Mouse (Mus musculus) C2C12 (cell line): ENCODE results near the gene Slc39a11. TPM values are rescaled to one million over a fixed set of nuclear protein-coding genes. Genes with fewer than 3 reads are reported as not detected.

Source experiments
- H3K27me3 ChIP-seq: one replicate; pipeline ENCODE4 v1.6.1; 2011; ENCODE audit not compliant: control insufficient read depth, insufficient read depth, insufficient read length
- H3K36me3 ChIP-seq: one replicate; pipeline ENCODE4 v1.6.1; 2011; ENCODE audit not compliant: control insufficient read depth, insufficient read depth
- H3K4me3 ChIP-seq: one replicate; pipeline ENCODE4 v1.5.1; 2011; ENCODE audit warnings: mild to moderate bottlenecking, control low read depth; ENCODE audit not compliant: poor library complexity, insufficient read depth, severe bottlenecking
- H3K79me2 ChIP-seq: one replicate; pipeline ENCODE4 v1.6.1; 2011; ENCODE audit not compliant: control insufficient read depth, insufficient read depth
- H3K79me3 ChIP-seq: one replicate; pipeline ENCODE4 v1.6.1; 2011; ENCODE audit warnings: low read depth, control low read depth
- H3ac ChIP-seq: one replicate; pipeline ENCODE3; 2011; ENCODE audit warnings: low read depth; ENCODE audit not compliant: control insufficient read depth, insufficient read length
- CEBPB ChIP-seq: IDR thresholded peaks from one replicate; pipeline ENCODE4 v1.6.1; 2011; ENCODE audit warnings: low read depth, mild to moderate bottlenecking, control low read depth, moderate library complexity
- CTCF ChIP-seq: IDR thresholded peaks from one replicate; pipeline ENCODE4 v1.5.1; 2011; ENCODE audit not compliant: control insufficient read depth, insufficient read depth, insufficient read length
- FOSL1 ChIP-seq: IDR thresholded peaks from one replicate; pipeline ENCODE4 v1.8.0; 2011; ENCODE audit warnings: mild to moderate bottlenecking, low read length; ENCODE audit not compliant: poor library complexity, insufficient read depth, severe bottlenecking
- MAX ChIP-seq: IDR thresholded peaks from one replicate; pipeline ENCODE4 v1.6.1; 2011; ENCODE audit warnings: mild to moderate bottlenecking, control low read depth
- MYOD1 ChIP-seq: IDR thresholded peaks from one replicate; pipeline ENCODE4 v1.6.1; 2011; ENCODE audit warnings: low read depth; ENCODE audit not compliant: control insufficient read depth, insufficient read length
- MYOG ChIP-seq: IDR thresholded peaks from one replicate; pipeline ENCODE4 v1.6.1; 2011; ENCODE audit not compliant: control insufficient read depth, insufficient read length; ENCODE audit errors: extremely low read depth
- USF1 ChIP-seq: IDR thresholded peaks from one replicate; pipeline ENCODE4 v1.6.1; 2011; ENCODE audit warnings: low read depth, mild to moderate bottlenecking, control low read depth, moderate library complexity
- polyA plus RNA-seq: library from polyadenylated mRNA; unstranded; fragments of >200 nt; fragmentation: generic; extraction: Trizol; gene quantifications from one replicate; pipeline ENCODE4 v1.2.1, GENCODE M21; 2012; ENCODE audit warnings: missing spikeins

Slc39a11 gene
- polyA plus RNA-seq, 1 experiment, result 10.0 TPM

- H3K4me3 ChIP-seq, result no peak overlapping the region
- H3ac ChIP-seq, result no peak overlapping the region
- H3K79me2 ChIP-seq, result no peaks in the 10 kb centered on the region
- H3K27me3 ChIP-seq, result no peaks in the 10 kb centered on the region
- H3K36me3 ChIP-seq, result no peaks in the 10 kb centered on the region
- H3K79me3 ChIP-seq, result no peaks in the 10 kb centered on the region
- TF ChIP-seq FOSL1 (no peak), MYOD1 (no peak), CEBPB (no peak), CTCF (no peak), USF1 (no peak), MYOG (no peak), MAX (no peak)
Measured at GRCm38 (mm10) chr11:113245666-113246065, 404.2 kb downstream of the Slc39a11 start.

GRCm38 (mm10) chr11:113234432-113234831 lies 415.4 kb downstream of the Slc39a11 start:
- H3ac ChIP-seq, result no peak overlapping the region
- no peaks in the 10 kb centered on the region for H3K79me3 ChIP-seq
- TF ChIP-seq FOSL1, result no peak
- TF ChIP-seq CTCF, result no peak
- no peak for TF ChIP-seq CEBPB
- TF ChIP-seq MYOD1, result no peak
- no peak for TF ChIP-seq USF1
- no peak for TF ChIP-seq MYOG
- no peak for TF ChIP-seq MAX
- no peaks in the 10 kb centered on the region for H3K27me3 ChIP-seq
- no peaks in the 10 kb centered on the region for H3K36me3 ChIP-seq
- H3K4me3 ChIP-seq, result no peak overlapping the region
- H3K79me2 ChIP-seq, result no peaks in the 10 kb centered on the region

- Histone ChIP-seq H3ac (no peak overlapping the region), H3K36me3 (no peaks in the 10 kb centered on the region), H3K79me2 (no peaks in the 10 kb centered on the region), H3K4me3 (no peak overlapping the region), H3K79me3 (no peaks in the 10 kb centered on the region), H3K27me3 (no peaks in the 10 kb centered on the region)
- TF ChIP-seq USF1, result no peak
- no peak for TF ChIP-seq FOSL1
- no peak for TF ChIP-seq MAX
- no peak for TF ChIP-seq CEBPB
- TF ChIP-seq CTCF, result no peak
- TF ChIP-seq MYOD1, result no peak
- TF ChIP-seq MYOG, result no peak
Measured at GRCm38 (mm10) chr11:113232049-113232448, 417.8 kb downstream of the Slc39a11 start.

GRCm38 (mm10) chr11:113230410-113231132 lies 419.3 kb downstream of the Slc39a11 start:
- no peaks in the 10 kb centered on the region for H3K79me2 ChIP-seq
- H3K79me3 ChIP-seq, result no peaks in the 10 kb centered on the region
- H3K4me3 ChIP-seq, result no peak overlapping the region
- no peaks in the 10 kb centered on the region for H3K27me3 ChIP-seq
- H3ac ChIP-seq, result no peak overlapping the region
- TF ChIP-seq MAX, result no peak
- no peak for TF ChIP-seq CEBPB
- TF ChIP-seq MYOG, result no peak
- TF ChIP-seq FOSL1, result no peak
- TF ChIP-seq MYOD1, result no peak
- no peak for TF ChIP-seq CTCF
- TF ChIP-seq USF1, result no peak
- no peaks in the 10 kb centered on the region for H3K36me3 ChIP-seq

- TF ChIP-seq CEBPB (no peak), MYOG (no peak), MYOD1 (no peak), CTCF (no peak), FOSL1 (no peak), MAX (no peak), USF1 (no peak)
Measured at GRCm38 (mm10) chr11:113225748-113226147, 424.1 kb downstream of the Slc39a11 start.

GRCm38 (mm10) chr11:113223756-113224323 lies 426.0 kb downstream of the Slc39a11 start:
- H3K79me2 ChIP-seq, result no peaks in the 10 kb centered on the region
- no peak overlapping the region for H3K4me3 ChIP-seq
- TF ChIP-seq MYOG (no peak), MYOD1 (no peak)
- no peaks in the 10 kb centered on the region for H3K79me3 ChIP-seq
- H3ac ChIP-seq, result no peak overlapping the region
- peaks cover 5% of the 10 kb centered on the region for H3K27me3 ChIP-seq
- H3K36me3 ChIP-seq, result no peaks in the 10 kb centered on the region

More at GRCm38 (mm10) chr11:113225748-113226147, 424.1 kb downstream of the Slc39a11 start:
- H3K36me3 ChIP-seq, result no peaks in the 10 kb centered on the region
- no peak overlapping the region for H3ac ChIP-seq
- H3K4me3 ChIP-seq, result no peak overlapping the region
- H3K79me2 ChIP-seq, result no peaks in the 10 kb centered on the region
- H3K79me3 ChIP-seq, result no peaks in the 10 kb centered on the region
- H3K27me3 ChIP-seq, result peaks cover 5% of the 10 kb centered on the region
